Mouse (Mus musculus) kidney, postnatal 36 days (tissue): ENCODE results near the gene Tjap1.

Source experiments
- DNase-seq, 2 experiments: peaks; one replicate each; pipeline ENCODE4 v3.0.0; 2021 to 2022; ENCODE audit warnings: mixed read lengths in 2 of 2

Gene Tjap1

DNA sequence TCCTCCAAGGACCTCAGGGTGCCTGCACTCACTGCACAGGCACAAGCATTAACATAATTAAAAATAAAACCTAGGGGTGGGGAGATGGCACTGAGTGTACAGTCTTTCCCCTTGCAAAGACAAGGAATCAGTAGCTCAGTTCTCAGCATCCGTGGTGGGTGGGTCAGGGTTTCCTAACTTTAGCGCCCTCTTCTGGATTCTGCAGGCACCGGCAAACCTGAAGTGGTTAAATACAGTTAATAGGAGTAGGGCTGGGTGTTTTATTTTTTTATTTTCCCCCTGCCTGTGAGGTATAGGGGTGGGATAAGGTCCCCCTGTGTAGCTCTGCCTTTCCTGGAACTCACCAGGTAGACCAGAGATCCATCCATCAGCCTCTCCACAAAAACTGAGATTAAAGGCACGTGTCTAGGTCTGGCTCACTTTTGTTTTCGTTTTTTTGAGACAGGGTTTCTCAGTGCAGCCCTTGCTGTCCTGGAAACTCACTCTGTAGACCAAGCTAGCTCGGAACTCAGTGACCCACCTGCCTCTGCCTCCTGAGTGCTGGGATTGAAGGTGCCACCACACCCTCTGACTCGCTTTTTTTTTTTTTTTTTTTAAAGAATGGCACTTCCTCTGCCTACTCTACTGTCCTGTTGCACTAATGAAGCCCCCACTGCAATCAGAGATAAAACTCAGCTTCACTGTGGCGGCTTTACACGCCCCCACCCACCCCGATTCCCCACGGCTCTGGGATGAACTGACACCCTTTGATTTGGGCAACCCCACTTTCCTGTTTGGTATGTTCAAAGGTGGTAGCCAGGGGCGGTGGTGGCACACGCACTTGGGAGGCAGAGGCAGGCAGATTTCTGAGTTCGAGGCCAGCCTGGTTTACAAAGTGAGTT lies 30.0 kb downstream of the Tjap1 start:
- peak; percentile 45 to 60 for DNase-seq

GRCm38 (mm10) chr17:46251174-46251573 lies 31.7 kb downstream of the Tjap1 start:
- DNase-seq: peak in 1 of 2 experiments; percentile 42

- DNase-seq: no peak
Observed at GRCm38 (mm10) chr17:46248189-46248522, 34.7 kb downstream of the Tjap1 start.

GRCm38 (mm10) chr17:46247512-46248188 lies 35.2 kb downstream of the Tjap1 start, which contains the start of the genes Polr1c and Yipf3:
Polr1c (minus strand) TSS chr17:46248054.
Yipf3 (plus strand) TSS chr17:46248080.
- peak; percentile 98 for DNase-seq

DNA sequence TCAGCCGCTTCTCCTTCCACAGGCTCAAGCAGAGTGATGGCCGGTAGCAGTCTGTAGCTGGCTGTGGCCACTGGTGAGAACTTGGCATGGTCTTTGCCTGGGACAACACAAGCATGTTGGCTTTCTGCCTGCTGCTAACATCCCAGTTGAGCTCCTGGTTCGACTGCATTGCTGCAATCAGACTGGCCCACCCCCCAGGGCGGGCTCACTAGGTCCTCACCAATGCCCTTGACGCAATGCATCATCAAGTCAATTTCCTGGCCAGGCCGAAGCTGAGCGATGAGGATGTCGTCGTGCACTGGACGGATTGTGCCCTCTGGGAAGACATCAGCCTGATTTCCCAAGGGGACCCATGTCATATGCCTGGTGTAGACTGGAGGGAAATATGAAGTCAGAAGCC lies 38.2 kb downstream of the Tjap1 start:
- DNase-seq: no peak

DNA sequence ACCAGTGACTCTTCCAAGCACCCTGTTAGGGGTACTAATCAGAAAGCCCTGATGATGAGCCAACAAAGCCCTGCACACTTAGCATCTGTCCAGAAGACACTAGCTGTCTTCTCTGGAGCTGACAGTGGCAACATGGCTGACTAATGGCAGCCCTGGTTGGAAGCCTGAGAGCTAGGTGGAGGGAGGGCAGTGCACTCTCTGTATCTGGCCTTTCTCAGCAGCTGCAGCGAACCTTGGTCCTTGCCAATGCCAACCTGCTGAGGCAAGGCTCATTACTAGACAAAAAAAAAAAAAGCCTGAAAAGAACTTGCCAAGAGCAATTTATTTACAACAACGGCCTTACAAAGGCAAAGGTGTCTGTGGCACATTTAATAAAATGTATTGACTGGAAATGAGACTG lies 39.2 kb downstream of the Tjap1 start:
- DNase-seq: peak; percentile 58 to 60

DNA sequence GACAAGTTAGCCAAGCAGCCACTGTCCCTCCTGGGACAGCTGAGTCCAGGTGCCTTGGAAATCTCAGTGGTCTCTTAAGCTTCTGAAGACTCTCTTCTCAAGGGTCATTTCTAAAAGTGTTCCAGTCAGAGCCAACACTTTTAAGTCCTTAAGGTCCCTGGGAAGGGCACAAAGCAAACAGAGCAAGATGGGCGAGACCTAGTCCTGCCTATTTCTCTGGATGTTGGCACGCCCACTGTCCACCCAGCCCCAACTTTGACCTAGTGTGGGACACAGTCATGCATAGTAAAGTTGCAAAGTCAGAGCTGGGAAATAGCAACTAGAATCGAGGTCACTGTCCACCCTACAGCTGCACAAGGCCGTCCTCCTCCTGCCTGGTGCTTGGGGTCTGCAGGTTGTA lies 39.8 kb downstream of the Tjap1 start:
- peak; percentile 42 to 44 for DNase-seq

- DNase-seq: no peak
Observed at GRCm38 (mm10) chr17:46242274-46242673, 40.6 kb downstream of the Tjap1 start.

- DNase-seq: no peak
Observed at GRCm38 (mm10) chr17:46241471-46241870, 41.4 kb downstream of the Tjap1 start.

- no peak for DNase-seq
Observed at GRCm38 (mm10) chr17:46239516-46240114, 43.2 kb downstream of the Tjap1 start.

DNA sequence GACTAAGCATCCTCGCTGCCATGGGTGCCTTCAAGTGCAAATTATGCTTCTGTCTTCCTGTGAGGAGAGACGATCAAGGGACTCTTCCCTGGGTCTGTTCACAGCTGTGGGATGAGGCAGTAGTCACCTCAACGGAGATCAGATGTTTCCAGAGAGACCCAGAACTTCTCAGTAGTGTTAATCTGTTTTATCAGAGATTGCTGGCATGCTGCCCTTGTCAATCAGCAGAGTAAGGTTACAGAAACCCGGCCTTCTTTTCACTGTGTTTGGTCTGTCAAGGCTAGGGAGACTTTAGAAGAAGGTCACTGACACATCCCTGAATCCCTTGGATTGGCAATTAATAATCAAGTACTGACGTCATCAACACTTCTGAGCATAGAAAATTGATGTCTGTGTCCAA lies 45.3 kb downstream of the Tjap1 start:
- no peak for DNase-seq

GRCm38 (mm10) chr17:46237079-46237478 lies 45.7 kb downstream of the Tjap1 start:
- no peak for DNase-seq

- DNase-seq: no peak
Observed at GRCm38 (mm10) chr17:46236067-46236466, 46.8 kb downstream of the Tjap1 start.

GRCm38 (mm10) chr17:46227576-46227975 lies 55.2 kb downstream of the Tjap1 start:
- DNase-seq: no peak

DNA sequence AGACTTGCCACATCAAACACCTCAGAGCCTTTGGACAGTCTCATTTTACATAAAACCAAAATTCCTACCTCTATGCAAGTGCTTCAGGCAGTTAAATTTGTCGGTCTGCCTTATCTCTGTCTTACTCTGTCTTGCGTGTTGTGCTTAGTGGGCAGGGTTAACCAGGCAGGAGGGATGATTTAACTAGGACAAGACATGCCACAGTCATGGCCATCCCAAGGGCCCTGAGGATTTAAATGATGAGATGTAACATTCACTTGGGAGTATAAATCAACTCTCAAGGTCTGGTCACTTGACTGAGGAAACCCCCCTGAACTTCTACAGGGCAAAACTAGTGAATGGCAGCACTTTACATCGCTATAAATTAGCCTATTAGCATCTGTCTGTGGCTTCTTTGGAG lies 61.2 kb downstream of the Tjap1 start:
- DNase-seq: no peak

DNA sequence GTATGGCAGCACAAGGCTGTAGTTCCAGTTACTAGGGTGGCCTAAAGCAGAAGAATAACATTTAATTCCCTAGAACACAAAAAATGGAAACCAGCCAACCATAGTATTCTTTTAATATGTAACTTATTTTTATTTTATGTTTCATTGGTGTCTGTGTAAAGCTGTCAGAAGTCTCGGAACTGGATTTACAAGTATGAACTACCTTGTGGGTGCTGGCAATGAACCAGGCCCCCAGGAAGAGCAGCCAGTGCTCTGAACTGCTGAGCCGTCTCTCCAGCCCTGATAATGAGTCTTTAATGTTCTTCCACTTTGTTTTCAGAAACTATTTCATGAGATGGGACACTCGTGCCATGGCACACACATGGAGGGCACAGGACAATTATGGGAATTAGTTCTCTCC lies 72.3 kb downstream of the Tjap1 start:
- DNase-seq: peak; percentile 15 to 29
